Mouse (Mus musculus): ENCODE data around the gene Ggt1. TPM values are rescaled to one million over a fixed set of nuclear protein-coding genes. Genes with fewer than 3 reads are reported as not detected.

Ggt1 gene
- polyA plus RNA-seq, 1 experiment from 2014 or later: not detected

Other genes with a start within 250 kb of the Ggt1 start
- 0.11 to 0.39 TPM (median 0.27 TPM) in 3 replicates for gene Adora2a, start 244.7 kb upstream of the Ggt1 start, polyA plus RNA-seq (2018)
- 0.24 TPM in 1 of 3 replicates, not detected in the others for gene Upb1, start 160.5 kb upstream of the Ggt1 start, polyA plus RNA-seq (2018)
- gene Snrpd3, start 44.1 kb upstream of the Ggt1 start, polyA plus RNA-seq (2018): 45.0 to 207 TPM (median 89.0 TPM) in 3 replicates
- 11.2 to 15.3 TPM (median 12.4 TPM) in 3 replicates for gene Gucd1, start 43.6 kb upstream of the Ggt1 start, polyA plus RNA-seq (2018)
- gene Lrrc75b, start 1.3 kb upstream of the Ggt1 start, polyA plus RNA-seq (2018): not detected in 3 replicates
- gene Ggt5, start 27.7 kb downstream of the Ggt1 start, polyA plus RNA-seq (2018): 3.4 to 4.1 TPM (median 3.5 TPM) in 3 replicates
- 0.07 TPM in 1 of 3 replicates, not detected in the others for gene Susd2, start 82.4 kb downstream of the Ggt1 start, polyA plus RNA-seq (2018)
- 19.2 to 42.5 TPM (median 19.8 TPM) in 3 replicates for gene Cabin1, start 202.7 kb downstream of the Ggt1 start, polyA plus RNA-seq (2018)
- gene Ddt, start 211.8 kb downstream of the Ggt1 start, polyA plus RNA-seq (2018): 47.3 to 66.7 TPM (median 58.9 TPM) in 3 replicates
- gene Gm20441, start 219.3 kb downstream of the Ggt1 start, polyA plus RNA-seq (2018): not detected in 3 replicates
- gene Gstt3, start 219.8 kb downstream of the Ggt1 start, polyA plus RNA-seq (2018): 2.9 to 4.2 TPM (median 4.1 TPM) in 3 replicates
- 0.27 to 1.5 TPM (median 0.67 TPM) in 3 replicates for gene Gstt1, start 237.0 kb downstream of the Ggt1 start, polyA plus RNA-seq (2018)